Mouse (Mus musculus) forelimb bud, embryonic 11.5 days (tissue): ENCODE measurements around the gene Ralgps2.

Experiments used
- DNase-seq: peaks from one replicate; pipeline ENCODE4 v3.0.0-alpha.2; 2012; ENCODE audit warnings: low read depth, low spot score

Ralgps2 gene

GRCm38 (mm10) chr1:156905660-156906059, 33.8 kb downstream of the Ralgps2 start:
- no peak for DNase-seq

GRCm38 (mm10) chr1:156903899-156904298, 35.5 kb downstream of the Ralgps2 start:
- DNase-seq = no peak

DNA sequence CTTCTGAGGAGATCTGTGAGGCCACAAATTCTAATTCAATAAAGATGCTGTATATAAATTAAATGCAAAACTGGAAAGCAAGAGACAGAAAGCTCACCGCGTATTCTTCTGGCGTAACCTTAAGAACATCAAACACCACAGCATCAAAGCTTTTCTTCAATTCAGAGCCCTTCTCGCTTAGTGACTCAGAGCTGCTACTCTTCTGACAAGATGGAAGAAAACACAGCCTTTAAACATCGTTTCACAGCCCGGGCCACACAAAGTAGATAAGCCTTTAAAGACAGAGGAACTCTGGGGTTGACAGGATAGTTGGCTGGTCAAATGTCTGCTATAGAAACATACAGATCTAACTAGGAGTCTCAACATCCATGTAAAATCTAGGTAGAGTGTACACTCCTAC, 37.7 kb downstream of the Ralgps2 start:
- no peak for DNase-seq

GRCm38 (mm10) chr1:156891561-156891960, 47.9 kb downstream of the Ralgps2 start:
- DNase-seq = peak; percentile 20

GRCm38 (mm10) chr1:156888830-156889229, 50.6 kb downstream of the Ralgps2 start:
- no peak for DNase-seq

DNA sequence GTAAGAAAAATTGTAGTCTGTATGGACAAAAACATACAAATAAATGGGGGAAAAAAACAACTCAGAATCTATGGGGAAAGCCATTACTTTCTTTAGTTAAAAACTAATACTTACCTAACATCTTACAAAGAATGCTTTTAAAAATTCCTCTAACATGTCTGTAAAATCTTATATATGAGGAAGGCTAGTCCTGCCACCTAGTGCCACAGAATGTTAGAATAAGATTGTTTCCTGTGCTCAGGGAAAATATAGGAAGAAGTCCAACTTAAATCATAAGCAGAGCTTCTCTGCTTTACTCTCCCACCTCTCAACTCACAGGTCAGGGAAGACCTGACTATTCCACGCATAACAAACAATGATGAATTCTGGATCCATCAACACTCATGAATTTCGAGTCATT, 53.5 kb downstream of the Ralgps2 start:
- no peak for DNase-seq

- DNase-seq = no peak
Measured at GRCm38 (mm10) chr1:156884782-156885181, 54.6 kb downstream of the Ralgps2 start.

- DNase-seq = no peak
Measured at GRCm38 (mm10) chr1:156870616-156871015, 68.8 kb downstream of the Ralgps2 start.

DNA sequence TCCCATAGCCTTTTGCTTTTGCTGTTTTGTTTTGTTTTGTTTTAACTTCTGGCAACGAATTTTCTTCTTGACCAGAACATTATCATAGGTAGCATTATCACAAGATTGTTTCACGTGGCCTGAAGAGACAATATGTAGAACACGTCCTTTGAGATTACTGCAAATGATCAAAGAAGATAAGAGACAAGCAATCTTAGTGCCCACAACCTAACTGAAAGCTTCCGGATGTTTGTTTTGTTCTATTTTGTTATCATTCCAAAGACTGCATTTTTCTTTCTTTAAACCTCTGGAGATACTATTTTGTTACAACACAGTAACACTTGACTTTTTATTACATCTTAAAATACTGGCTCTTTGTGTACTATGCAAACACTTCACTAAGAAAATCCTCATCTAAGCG, 69.4 kb downstream of the Ralgps2 start:
- DNase-seq = no peak

GRCm38 (mm10) chr1:156864240-156864639, 75.2 kb downstream of the Ralgps2 start:
- DNase-seq = no peak

DNA sequence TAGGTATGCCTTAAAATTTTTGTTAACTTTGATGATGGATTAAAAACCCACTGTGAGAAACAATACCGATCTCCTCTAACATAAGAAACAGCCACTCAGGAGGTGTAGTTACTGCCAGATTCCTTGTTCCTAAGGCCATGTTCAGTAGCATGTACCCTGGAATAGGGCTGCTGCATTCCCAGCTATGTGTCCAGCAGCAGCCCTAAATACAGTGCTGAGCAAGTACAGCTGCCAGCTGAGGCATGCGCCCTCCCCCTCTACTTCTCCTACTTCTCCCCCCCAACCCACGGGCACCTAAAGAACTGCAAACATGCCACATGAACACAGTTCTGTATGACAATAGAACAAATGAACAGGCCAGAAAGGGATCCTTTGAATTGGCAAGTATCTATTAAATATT, 75.7 kb downstream of the Ralgps2 start:
- no peak for DNase-seq

- DNase-seq = no peak
Measured at GRCm38 (mm10) chr1:156861475-156862043, 77.9 kb downstream of the Ralgps2 start.

DNA sequence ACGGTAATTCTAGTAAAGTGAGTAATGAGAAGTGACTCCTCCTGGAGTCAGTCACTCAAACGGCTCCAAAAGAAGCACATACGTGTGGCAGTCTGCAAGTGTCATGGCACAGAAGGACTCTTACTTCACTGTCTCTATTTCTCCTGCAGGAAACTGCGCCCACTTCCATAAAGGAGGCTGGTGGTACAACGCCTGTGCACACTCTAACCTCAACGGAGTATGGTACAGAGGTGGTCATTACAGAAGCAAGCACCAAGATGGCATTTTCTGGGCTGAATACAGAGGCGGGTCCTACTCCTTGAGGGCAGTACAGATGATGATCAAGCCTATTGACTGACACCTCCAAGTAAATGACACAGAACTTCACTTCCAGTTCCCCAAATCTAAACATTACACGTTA, 79.2 kb downstream of the Ralgps2 start:
- no peak for DNase-seq

GRCm38 (mm10) chr1:156859711-156860250, 79.6 kb downstream of the Ralgps2 start:
- no peak for DNase-seq

DNA sequence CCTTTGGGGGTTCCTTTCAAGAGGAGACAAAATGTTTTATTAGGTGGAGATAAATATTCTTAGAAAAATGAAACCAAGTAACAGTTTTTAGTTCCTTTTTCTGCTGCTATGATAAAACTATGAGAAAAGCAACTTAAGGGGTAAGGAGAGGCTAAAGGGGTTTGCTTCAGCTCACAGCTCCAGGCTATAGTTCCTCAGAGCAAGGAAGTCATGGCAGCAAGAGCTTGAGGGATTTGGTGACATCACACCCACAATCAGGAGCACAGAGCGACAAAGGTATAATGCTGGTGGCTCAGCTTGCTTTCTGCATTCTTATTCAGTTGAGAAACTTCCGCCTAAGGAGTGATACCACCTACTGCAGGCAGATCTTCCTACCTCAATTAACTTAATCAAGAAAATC, 80.3 kb downstream of the Ralgps2 start:
- no peak for DNase-seq

- no peak for DNase-seq
Measured at GRCm38 (mm10) chr1:156856666-156857065, 82.8 kb downstream of the Ralgps2 start.

GRCm38 (mm10) chr1:156854558-156854957, 84.9 kb downstream of the Ralgps2 start:
- no peak for DNase-seq

GRCm38 (mm10) chr1:156852872-156853271, 86.6 kb downstream of the Ralgps2 start:
- no peak for DNase-seq

DNA sequence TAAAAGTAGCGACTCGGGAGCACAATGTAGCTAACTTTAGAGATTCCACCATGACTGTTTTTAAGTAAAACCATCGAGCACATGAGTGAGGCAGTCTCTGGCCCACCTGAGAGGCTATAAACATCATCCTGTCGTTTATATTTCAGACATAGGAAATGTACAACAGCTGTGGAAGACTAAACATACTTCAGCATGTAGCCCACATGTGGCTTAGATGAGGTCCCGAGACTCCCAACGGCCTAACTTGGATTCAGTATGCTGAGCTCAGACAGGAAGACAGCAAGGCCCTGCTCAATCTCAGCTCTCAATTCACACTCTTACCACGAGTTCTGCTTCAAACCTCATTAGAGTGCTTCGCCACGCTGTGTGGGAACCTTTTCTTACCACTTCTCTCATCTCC, 87.0 kb downstream of the Ralgps2 start:
- DNase-seq = peak; percentile 72

DNA sequence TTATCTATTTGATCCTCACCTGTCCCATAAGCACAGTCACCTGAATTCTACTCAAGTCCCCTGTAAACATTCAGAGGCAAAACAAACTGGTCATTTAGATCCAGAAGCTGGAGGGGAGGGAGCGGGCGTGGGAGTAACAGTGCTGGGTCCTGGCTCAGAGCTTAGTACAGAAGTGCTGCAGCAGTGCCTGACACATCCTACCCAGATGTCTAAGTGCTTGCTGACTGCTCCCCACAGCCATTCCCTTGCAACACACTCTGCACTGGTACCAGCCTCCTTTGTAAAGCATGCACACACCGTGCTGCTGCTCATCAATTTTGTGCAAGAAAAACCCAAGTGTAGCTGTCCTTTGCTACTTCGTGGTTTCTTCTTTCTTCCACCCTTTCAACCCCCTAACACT, 92.3 kb downstream of the Ralgps2 start:
- DNase-seq = no peak

DNA sequence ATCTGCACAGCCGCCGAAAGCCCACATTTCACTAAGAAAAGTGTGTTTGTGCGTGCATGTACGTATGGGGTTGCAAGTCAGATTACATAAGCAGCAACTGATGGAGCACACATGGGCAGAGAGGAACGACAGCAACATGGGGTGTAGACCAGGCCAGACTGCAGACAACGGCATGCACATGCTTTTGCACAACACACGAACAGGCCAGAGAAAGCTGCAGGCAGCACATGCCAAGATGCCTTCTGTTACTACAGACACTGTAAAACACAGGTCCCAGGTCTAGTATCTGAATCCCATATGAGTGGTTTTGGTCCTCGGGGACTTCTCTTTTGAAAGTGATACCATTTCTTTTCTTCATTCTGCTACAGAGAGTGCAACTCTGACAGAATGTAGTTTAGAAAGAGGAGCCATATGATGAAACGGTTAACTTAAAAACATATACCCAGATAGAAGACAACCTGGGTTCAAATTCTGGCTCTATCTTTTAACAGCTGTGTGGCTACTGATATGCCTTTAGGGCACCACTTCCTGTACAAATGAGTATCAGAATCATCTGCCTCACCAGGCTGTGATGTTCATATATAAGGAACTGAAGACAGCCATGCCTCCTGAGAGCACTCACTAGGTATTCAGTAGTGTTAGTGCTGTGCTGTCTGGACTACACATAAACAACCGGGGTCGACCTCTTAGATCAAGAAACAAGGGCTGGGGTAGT, 97.6 kb downstream of the Ralgps2 start:
- DNase-seq = no peak

DNA sequence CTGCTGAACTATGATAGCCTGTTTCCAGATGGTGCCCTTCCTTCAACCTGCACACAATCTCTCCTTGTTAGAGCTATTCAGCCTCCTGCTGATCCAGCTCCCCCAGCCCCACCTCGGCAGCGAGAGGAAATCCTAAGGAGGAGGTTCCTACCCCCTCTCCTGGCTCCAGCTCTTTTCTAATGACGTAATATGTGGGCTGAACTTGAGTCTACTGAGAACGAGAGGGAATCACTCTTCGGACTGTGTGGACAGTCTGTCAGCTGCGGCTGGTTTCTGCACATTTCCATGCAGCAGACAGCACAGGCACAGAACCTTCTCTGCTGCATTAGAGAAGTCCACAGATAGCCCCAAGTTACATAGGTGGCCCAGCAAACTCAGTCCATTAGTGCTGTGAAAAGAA, 100.7 kb downstream of the Ralgps2 start:
- DNase-seq = peak; percentile 86

DNA sequence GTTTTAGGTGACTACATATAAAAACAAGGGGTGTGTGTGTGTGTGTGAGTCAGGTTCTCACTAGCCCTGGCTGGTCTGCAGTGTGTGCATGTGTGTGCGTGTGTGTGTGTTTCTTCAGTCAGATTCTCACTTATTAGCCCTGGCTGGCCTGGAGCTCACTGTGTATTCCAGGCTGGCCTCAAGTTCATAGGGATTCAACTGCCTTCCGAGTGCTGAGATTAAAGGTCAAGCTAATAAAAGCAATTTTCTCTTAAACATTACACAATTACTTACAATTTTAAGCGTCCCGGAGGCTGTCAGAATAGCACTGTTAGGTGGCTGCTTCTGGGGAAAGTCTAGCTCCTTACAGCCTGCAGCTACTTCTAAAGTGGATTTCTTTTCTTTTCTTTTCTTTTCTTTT, 101.2 kb downstream of the Ralgps2 start, which contains the start of gene Angptl1:
TSS of gene Angptl1 (plus strand) at position 386 of the 400 bp plus-strand sequence.
- peak; percentile 50 for DNase-seq
